Comparison of ENCODE assay signal across 10 mouse cellular contexts in genomic region chr4:33736061-33736701, GRCm38 (mm10).
DNase-seq lines count a peak whose midpoint lies in the region; ATAC-seq and TF ChIP-seq lines count a peak whose summit lies in the region.
"Had no signal": no experiment of that assay in that cellular context is flagged by ENCODE, and none has a peak within 500 bp of the region (broad histone marks: within the 10 kb centered on the region; RNA-seq: fewer than 3 reads in every experiment).

No protein-coding gene starts in this region.

- DNase-seq in hindbrain, embryonic 14.5 days (ENCODE audit: low spot score): no peak
- peak; percentile 79 to 84 for DNase-seq in adrenal gland, postnatal 36 days
- DNase-seq in frontal cortex, postnatal 25 days (ENCODE audit: low spot score in 2 of 2): peak; percentile 37 to 63
- DNase-seq in left cerebral cortex, adult 11 months (ENCODE audit: low spot score): peak; percentile 57
- DNase-seq in right cerebral cortex, postnatal 36 days (ENCODE audit: low spot score in 2 of 2): peak; percentile 56 to 69
- no peak for DNase-seq in thymus, postnatal 4 days

- peak; percentile 64 for ATAC-seq in hindbrain, embryonic 16.5 days
- no peak for ATAC-seq in hindbrain, embryonic 14.5 days (ENCODE audit: low FRiP score)
- ATAC-seq in intestine, postnatal 0 days: no peak

- H3K4me1 ChIP-seq in hindbrain, embryonic 16.5 days (ENCODE audit: control insufficient read depth, insufficient read depth, low read depth, low read length): peaks cover 9% of the 10 kb centered on the region
- H3K4me1 ChIP-seq in hindbrain, embryonic 14.5 days (replicated peaks; ENCODE audit: control insufficient read depth, insufficient read depth, low read length): peaks cover 15% of the 10 kb centered on the region
- H3K4me1 ChIP-seq in intestine, postnatal 0 days (replicated peaks; ENCODE audit: control insufficient read depth, insufficient read depth, low read length): no peaks in the 10 kb centered on the region

- no peaks in the 10 kb centered on the region for H3K36me3 ChIP-seq in hindbrain, embryonic 16.5 days (ENCODE audit: control insufficient read depth, insufficient read depth, low read length)
- no peaks in the 10 kb centered on the region for H3K36me3 ChIP-seq in hindbrain, embryonic 14.5 days (replicated peaks; ENCODE audit: control insufficient read depth, insufficient read depth)
- no peaks in the 10 kb centered on the region for H3K36me3 ChIP-seq in intestine, postnatal 0 days (ENCODE audit: control insufficient read depth, insufficient read depth)
- H3K36me3 ChIP-seq: G1E had no signal

- 63% methylated on average over 9 of the region's 9 CpGs for WGBS in hindbrain, embryonic 16.5 days
- 73% methylated on average over 9 of the region's 9 CpGs for WGBS in hindbrain, embryonic 14.5 days
- WGBS in intestine, postnatal 0 days: 88% methylated on average over 9 of the region's 9 CpGs

- no peak overlapping the region for H3K4me2 ChIP-seq in hindbrain, embryonic 16.5 days (ENCODE audit: low read length)
- no peak overlapping the region for H3K4me2 ChIP-seq in hindbrain, embryonic 14.5 days (replicated peaks)
- H3K4me2 ChIP-seq in intestine, postnatal 0 days (replicated peaks; ENCODE audit: low read depth): no peak overlapping the region

- H3K9ac ChIP-seq in hindbrain, embryonic 16.5 days (ENCODE audit: low read depth, low read length): no peak overlapping the region
- H3K9ac ChIP-seq in hindbrain, embryonic 14.5 days: no peak overlapping the region
- no peak overlapping the region for H3K9ac ChIP-seq in intestine, postnatal 0 days (ENCODE audit: low read depth, low read length)
- H3K9ac ChIP-seq: liver, embryonic 14.5 days had no signal

- no peaks in the 10 kb centered on the region for H3K27me3 ChIP-seq in hindbrain, embryonic 16.5 days (replicated peaks; ENCODE audit: control insufficient read depth, insufficient read depth, low read length)
- no peaks in the 10 kb centered on the region for H3K27me3 ChIP-seq in hindbrain, embryonic 14.5 days (ENCODE audit: control insufficient read depth, insufficient read depth, low read length)
- H3K27me3 ChIP-seq in intestine, postnatal 0 days (replicated peaks; ENCODE audit: control insufficient read depth, insufficient read depth, low read length): no peaks in the 10 kb centered on the region

- TF ChIP-seq CTCF in intestine, postnatal 0 days (IDR thresholded peaks at IDR 0.05; ENCODE audit: low read depth): no peak

- no peak overlapping the region for H3K4me3 ChIP-seq in hindbrain, embryonic 16.5 days (ENCODE audit: low read length)
- H3K4me3 ChIP-seq in hindbrain, embryonic 14.5 days (replicated peaks; ENCODE audit: low read length): no peak overlapping the region
- H3K4me3 ChIP-seq in intestine, postnatal 0 days (ENCODE audit: low read depth, low read length): no peak overlapping the region

- peak overlapping the region; percentile 62 for H3K27ac ChIP-seq in hindbrain, embryonic 16.5 days (ENCODE audit: low read depth, low read length)
- H3K27ac ChIP-seq in hindbrain, embryonic 14.5 days: no peak overlapping the region
- H3K27ac ChIP-seq in intestine, postnatal 0 days (ENCODE audit: low read depth, low read length): no peak overlapping the region
- H3K27ac ChIP-seq: liver, embryonic 14.5 days had no signal

- no peaks in the 10 kb centered on the region for H3K9me3 ChIP-seq in hindbrain, embryonic 16.5 days (ENCODE audit: control insufficient read depth, low read length)
- no peaks in the 10 kb centered on the region for H3K9me3 ChIP-seq in hindbrain, embryonic 14.5 days (ENCODE audit: control insufficient read depth, low read length)
- no peaks in the 10 kb centered on the region for H3K9me3 ChIP-seq in intestine, postnatal 0 days (ENCODE audit: control insufficient read depth)
- H3K9me3 ChIP-seq: G1E had no signal

Comparison
In these comparisons a context has a peak if more than half of its experiments do, and no peak if none do; other contexts are left out.
1. DNase-seq: peak in adrenal gland, postnatal 36 days (2 of 2), frontal cortex, postnatal 25 days (2 of 2), left cerebral cortex, adult 11 months (single experiment) and right cerebral cortex, postnatal 36 days (2 of 2); none in hindbrain, embryonic 14.5 days (single experiment) and thymus, postnatal 4 days (single experiment).